Mouse (Mus musculus) intestine, embryonic 15.5 days (tissue): Measurements from ENCODE around the gene Apol7b. TPM values are rescaled to one million over a fixed set of nuclear protein-coding genes. Genes with fewer than 3 reads are reported as not detected.
"Not testable (repeated sequence)": the region's sequence is repeated elsewhere in the genome, so short reads cannot be mapped to it uniquely, and the experiment has no call there.

Experiments used
- ATAC-seq: fragments of 200-750 bp; cut with Nextera tagmentation; 2 replicates; pipeline ENCODE4 v1.8.0; 2017; ENCODE audit warnings: moderate TSS enrichment, moderate library complexity
- H3K27ac ChIP-seq: fragments of 300-500 bp; sonication (generic); 2 replicates; pipeline ENCODE4 v1.5.1; 2015; ENCODE audit warnings: mild to moderate bottlenecking, inconsistent platforms
- H3K27me3 ChIP-seq: fragments of 300-500 bp; sonication (generic); replicated peaks from 2 replicates; pipeline ENCODE4 v1.6.1; 2015; ENCODE audit warnings: inconsistent platforms
- H3K36me3 ChIP-seq: fragments of 300-500 bp; sonication (generic); 2 replicates; pipeline ENCODE4 v1.6.1; 2015; ENCODE audit warnings: inconsistent platforms
- H3K4me1 ChIP-seq: fragments of 300-500 bp; sonication (generic); replicated peaks from 2 replicates; pipeline ENCODE4 v1.6.1; 2015; ENCODE audit warnings: inconsistent platforms
- H3K4me2 ChIP-seq: fragments of 300-500 bp; sonication (generic); replicated peaks from 2 replicates; pipeline ENCODE4 v1.6.1; 2015; ENCODE audit warnings: mild to moderate bottlenecking, inconsistent platforms
- H3K4me3 ChIP-seq: fragments of 300-500 bp; sonication (generic); replicated peaks from 2 replicates; pipeline ENCODE4 v1.5.1; 2015; ENCODE audit warnings: inconsistent platforms
- H3K9ac ChIP-seq: fragments of 300-500 bp; sonication (generic); 2 replicates; pipeline ENCODE4 v1.6.1; 2015; ENCODE audit warnings: inconsistent platforms
- H3K9me3 ChIP-seq: fragments of 300-500 bp; sonication (generic); 2 replicates; pipeline ENCODE4 v1.6.1; 2016; ENCODE audit warnings: inconsistent platforms
- WGBS: fragments of 180-500 bp; shearing (Covaris S2); methylation state at CpG from one replicate; pipeline ENCODE4 v1.1.7; 2015; 5-methylcytosine and 5-hydroxymethylcytosine counted together
- polyA plus RNA-seq: library from polyadenylated mRNA; unstranded; fragments of >200 nt; fragmentation: Nextera tagmentation; extraction: Ambion mirVana; gene quantifications from 2 replicates; pipeline ENCODE4 v1.2.1, GENCODE M21; 2015

Apol7b gene
- polyA plus RNA-seq = 0.13 and 0.30 TPM in 2 replicates

DNA sequence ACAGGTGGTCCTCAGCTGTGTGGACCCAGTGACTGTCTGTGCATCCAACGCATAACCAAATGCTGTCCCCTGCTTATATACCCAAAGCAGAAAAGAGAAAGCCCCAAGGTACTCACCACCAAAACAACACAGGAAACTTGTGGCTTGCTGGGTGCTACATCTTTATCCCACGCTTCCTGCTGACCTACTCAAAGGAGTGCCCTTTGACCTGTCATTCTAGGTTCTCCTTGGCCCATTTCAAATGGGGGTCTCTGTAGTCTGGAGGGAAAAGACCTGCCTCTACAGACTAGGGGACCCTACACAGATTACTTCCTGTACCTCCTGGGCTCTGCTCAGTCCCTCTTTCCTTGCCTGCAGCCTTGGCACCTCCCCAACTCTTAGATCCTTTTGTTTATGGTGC lies at the start of gene Apol7b:
Gene Apol7b, minus strand, starts transcription at position 101 of the 400 bp plus-strand sequence.
- ATAC-seq = not testable (repeated sequence)
- WGBS = 91% methylated on average over 2 of the region's 2 CpGs

DNA sequence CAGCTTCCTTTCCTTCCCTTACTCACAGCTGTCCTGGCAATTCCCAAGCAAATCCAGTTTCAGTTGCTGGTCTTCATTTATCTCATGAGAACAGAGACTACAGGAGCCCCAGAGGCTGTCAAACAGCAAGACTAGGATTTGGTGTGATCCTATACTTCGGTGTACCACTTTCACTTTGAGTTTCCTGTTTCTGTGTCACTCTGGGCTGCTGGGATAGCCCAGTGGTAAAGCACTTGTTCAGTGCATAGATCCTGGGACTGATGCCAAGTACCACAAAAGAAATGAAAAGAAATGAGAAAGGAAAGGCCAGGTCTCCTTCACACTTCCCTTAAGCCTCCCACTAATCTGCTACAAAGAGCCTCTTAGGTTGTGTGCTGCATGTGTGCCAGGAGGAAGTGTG lies 47.4 kb upstream of the Apol7b start:
- not testable (repeated sequence) for ATAC-seq, H3K27me3 ChIP-seq, H3K27ac ChIP-seq, H3K9me3 ChIP-seq, H3K4me2 ChIP-seq, H3K4me3 ChIP-seq, H3K4me1 ChIP-seq, H3K36me3 ChIP-seq, H3K9ac ChIP-seq
- 75% methylated on average over 1 of the region's 1 CpGs for WGBS

More for the DNA sequence above, at the start of gene Apol7b:
- not testable (repeated sequence) for H3K9me3 ChIP-seq, H3K27ac ChIP-seq, H3K27me3 ChIP-seq, H3K4me1 ChIP-seq, H3K36me3 ChIP-seq, H3K4me2 ChIP-seq, H3K9ac ChIP-seq, H3K4me3 ChIP-seq

DNA sequence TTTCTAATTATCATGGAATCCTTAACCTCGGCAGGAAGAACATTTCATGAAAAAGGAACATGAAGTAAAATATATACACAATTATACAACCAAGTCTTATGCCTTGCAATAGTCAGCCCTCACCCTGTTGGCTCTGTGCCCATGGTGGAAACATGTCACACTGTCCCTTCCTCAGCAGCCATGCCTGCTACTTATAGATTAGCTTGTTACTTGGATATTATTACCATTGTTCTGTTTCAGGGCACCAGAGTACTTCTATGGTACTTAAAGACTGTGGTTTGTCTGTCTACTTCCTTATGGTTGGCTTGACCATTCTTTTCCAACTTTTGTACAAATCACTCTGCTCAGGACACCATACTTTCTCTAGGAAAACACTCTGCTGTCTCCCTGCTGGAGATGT lies 45.9 kb upstream of the Apol7b start:
- not testable (repeated sequence) for H3K4me3 ChIP-seq, H3K36me3 ChIP-seq, ATAC-seq, H3K4me2 ChIP-seq, H3K9ac ChIP-seq, H3K27me3 ChIP-seq, H3K27ac ChIP-seq, H3K9me3 ChIP-seq, H3K4me1 ChIP-seq
- no CpG with 5 or more reads among the region's 1 CpGs for WGBS

DNA sequence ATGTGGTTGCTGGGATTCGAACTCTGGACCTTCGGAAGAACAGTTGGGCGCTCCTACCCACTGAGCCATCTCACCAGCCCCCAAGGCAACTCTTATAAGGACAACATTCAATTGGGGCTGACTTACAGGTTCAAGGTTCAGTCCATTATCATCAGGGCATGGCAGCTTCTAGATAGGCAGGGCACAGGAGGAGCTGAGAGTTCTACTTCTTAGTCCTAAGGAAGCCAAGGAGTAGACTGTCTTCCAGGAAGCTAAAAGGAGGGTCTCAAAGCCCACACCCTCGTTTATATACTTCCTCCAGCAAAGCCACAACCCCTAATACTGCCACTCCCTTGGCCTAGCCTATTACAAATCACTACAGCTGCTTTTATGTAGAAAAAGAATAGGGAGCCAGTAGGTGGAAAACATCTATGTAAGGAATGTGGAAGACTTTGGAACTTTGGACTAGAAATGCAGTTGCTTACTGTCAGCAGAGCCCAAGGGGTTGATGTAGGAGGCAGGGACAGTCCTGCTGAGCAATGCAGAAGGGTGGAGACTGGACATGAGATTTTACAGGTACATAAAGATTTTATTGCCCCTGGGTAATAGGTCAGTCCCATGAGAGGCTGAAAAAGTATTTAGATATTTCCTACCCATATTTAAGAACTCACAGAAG lies 35.0 kb upstream of the Apol7b start:
- Histone ChIP-seq H3K36me3 (no peaks in the 10 kb centered on the region), H3K9me3 (no peaks in the 10 kb centered on the region), H3K27me3 (no peaks in the 10 kb centered on the region), H3K27ac (peak overlapping the region; percentile 79), H3K4me1 (0 out of 2 replicates have a peak, but pooled peaks cover 2% of the 10 kb centered on the region), H3K4me2 (peak overlapping the region; percentile 33; the same call in 1 of the 2 replicates), H3K4me3 (no peak overlapping the region), H3K9ac (no peak overlapping the region)
- WGBS = 59% methylated on average over 4 of the region's 4 CpGs
- ATAC-seq = peak; percentile 95

DNA sequence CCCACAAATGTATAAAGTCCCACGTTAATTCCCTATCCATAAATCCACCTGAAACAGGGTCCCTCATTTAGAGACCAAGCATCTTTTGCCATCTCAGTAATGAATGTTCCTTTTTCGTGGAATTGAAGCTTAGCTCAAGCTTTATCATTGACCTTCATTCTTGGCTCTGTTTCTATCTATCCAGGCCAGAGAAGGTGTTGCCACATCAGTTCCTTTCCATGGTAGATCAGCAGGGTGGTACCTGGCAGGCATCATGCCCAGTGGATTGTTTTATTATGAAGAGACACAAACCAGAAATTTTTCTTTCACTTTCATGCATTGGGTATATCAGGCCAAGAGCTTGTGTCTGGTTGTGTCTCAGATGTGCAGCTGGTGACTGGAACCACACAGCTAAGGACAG lies 29.4 kb upstream of the Apol7b start, which contains the start of gene Apol10a:
Gene Apol10a, plus strand, starts transcription at position 355 of the 400 bp plus-strand sequence.
- not testable (repeated sequence) for H3K4me3 ChIP-seq
- WGBS = 84% methylated on average over 2 of the region's 2 CpGs

DNA sequence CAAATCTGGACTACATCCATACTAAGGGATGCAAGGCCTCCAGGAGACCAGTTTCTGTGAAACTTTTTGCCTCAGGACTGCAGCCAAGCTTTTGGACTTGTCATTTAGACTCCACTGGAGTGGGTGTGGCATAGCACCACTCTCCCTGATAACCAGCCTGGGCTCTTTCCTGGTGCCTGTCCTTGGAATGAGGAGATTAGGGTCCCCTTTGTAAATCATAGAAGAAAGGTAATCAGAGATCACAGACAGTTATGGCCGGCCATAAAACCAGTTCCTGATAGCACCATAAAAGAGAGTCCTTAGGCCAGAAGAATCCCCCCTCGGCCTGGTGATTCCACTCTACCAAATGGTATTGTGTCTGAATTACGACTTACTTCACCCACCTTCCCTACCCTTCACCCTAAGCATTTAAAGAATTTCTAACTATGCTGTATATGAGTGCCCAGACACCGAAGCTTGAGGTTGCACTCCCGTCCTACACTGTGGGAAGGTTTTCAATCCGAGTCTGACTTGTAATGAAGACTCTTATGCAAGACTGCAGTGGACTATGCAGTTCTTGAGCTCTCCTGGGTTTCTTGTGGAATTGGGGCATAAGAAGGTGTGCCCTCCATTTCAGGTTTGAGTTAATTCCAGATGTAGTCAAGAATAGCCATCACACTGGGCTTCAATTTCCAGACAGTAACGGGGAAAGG lies 27.6 kb upstream of the Apol7b start:
- H3K4me2 ChIP-seq, H3K4me1 ChIP-seq, H3K27me3 ChIP-seq, H3K36me3 ChIP-seq, H3K27ac ChIP-seq, H3K9ac ChIP-seq, H3K4me3 ChIP-seq, H3K9me3 ChIP-seq: not testable (repeated sequence)
- 35% methylated on average over 7 of the region's 7 CpGs for WGBS
- ATAC-seq = peak; percentile 91

More for the DNA sequence above, 29.4 kb upstream of the Apol7b start, which contains the start of gene Apol10a:
- not testable (repeated sequence) for H3K9ac ChIP-seq, H3K4me2 ChIP-seq, H3K4me1 ChIP-seq, H3K27ac ChIP-seq, H3K27me3 ChIP-seq, ATAC-seq, H3K9me3 ChIP-seq, H3K36me3 ChIP-seq

DNA sequence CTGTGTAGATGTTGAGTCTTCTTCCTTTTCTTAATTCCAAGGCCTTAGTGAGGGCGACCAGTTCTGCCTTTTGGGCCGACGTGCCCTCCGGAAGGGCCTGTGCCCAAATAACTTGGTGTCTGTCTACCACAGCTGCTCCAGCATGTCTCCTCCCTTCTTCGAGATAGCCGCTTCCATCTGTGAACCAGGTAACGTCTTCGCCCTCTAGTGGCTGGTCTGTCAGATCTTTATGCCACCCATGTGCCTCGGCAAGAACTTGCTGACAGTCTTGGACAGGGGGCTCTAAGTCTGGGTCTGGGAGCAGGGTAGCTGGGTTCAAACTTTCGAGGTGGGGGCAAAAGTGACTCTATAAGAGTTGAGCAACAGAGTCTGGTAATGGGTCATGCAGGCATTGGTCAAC lies 2.6 kb upstream of the Apol7b start:
- not testable (repeated sequence) for H3K36me3 ChIP-seq, H3K4me3 ChIP-seq, H3K4me1 ChIP-seq, H3K9ac ChIP-seq, H3K27ac ChIP-seq, H3K9me3 ChIP-seq, ATAC-seq, H3K27me3 ChIP-seq, H3K4me2 ChIP-seq
- 52% methylated on average over 10 of the region's 10 CpGs for WGBS

DNA sequence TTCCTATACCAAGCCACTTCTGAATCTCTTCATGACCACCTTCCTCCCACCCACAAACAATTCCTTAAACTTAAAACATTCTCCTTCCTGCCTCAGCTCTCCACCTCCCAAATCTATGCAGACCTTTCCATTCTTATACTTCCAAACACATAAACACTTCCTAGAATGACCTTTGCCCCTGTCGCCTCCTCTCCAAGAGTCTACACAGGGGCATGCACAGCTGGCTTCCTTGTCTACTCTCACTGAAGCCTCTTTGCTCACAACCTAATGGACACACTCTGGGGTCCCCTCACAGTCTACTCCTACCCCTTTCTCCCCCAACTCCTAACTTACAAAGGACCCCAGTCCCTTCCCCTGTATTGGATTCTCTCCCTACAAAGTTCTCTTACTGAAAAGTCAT lies 1.6 kb downstream of the Apol7b start:
- not testable (repeated sequence) for H3K4me3 ChIP-seq, H3K27me3 ChIP-seq, H3K9me3 ChIP-seq, H3K9ac ChIP-seq, H3K4me2 ChIP-seq, H3K4me1 ChIP-seq, H3K36me3 ChIP-seq, H3K27ac ChIP-seq
- WGBS = 61% methylated on average over 1 of the region's 1 CpGs
- ATAC-seq = peak; percentile 34; the same call in 1 of the 2 replicates

DNA sequence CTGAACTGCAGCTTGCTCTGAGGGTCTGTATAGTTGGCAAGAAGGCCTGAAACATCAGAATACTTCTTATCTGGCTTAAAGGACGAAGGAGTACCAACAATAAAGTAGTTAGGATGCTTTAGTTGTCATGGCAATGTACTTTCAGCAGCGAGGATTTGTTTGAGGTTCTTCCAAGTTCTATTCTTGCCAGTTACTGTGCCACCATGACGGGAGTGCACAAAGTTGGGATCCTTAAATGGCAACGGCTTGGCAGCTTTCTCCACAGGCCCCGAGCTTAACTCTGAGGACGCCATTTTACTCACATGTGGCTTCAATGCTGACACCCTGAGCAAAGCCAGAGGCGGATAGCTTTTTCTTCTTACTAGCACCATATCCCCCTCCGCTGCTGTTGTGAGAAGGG lies 2.5 kb downstream of the Apol7b start:
- not testable (repeated sequence) for H3K36me3 ChIP-seq, H3K27me3 ChIP-seq
- 79% methylated on average over 8 of the region's 8 CpGs for WGBS

DNA sequence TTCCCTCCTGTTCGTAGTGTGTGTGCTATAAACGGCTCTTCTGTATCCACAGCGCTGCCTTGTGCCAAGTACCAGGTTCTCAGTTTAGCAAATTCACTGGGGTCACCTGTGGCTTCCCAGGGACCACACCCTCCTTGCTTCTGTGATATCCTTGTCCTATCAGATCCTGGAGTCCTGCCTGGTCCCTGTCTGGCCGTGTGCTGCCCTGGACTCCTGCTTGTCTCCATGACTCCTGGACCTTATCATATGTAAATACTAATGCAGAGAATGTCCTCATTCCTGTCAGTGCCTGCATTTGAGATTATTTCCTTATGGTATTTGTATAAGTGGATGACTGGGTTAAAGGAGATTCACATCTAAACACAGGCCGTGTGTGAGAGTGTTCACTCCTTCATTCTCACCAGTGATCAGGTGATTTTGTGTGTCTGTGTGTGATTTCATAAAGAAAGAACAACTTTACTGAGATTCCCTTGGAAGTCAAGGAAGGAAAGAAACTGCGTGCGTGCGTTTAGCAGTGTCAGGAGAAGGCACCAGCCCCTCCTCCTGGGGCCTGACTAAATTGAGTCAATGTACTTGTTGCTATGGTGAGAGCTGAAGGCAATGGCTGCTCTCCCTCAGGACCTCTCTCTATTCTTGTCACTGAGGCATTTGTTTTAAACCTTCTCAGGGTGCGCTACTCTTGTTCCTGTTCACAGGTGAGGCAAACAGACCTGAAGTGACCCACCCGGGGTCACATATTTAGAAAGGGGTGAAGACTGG lies 18.4 kb downstream of the Apol7b start:
- H3K27me3 ChIP-seq, H3K4me2 ChIP-seq, H3K27ac ChIP-seq, H3K9me3 ChIP-seq, H3K36me3 ChIP-seq, H3K4me3 ChIP-seq, H3K9ac ChIP-seq, H3K4me1 ChIP-seq: not testable (repeated sequence)
- 45% methylated on average over 8 of the region's 10 CpGs for WGBS
- peak; percentile 97 for ATAC-seq

More for the DNA sequence above, 2.5 kb downstream of the Apol7b start:
- not testable (repeated sequence) for H3K9me3 ChIP-seq, H3K4me1 ChIP-seq, H3K4me2 ChIP-seq, ATAC-seq, H3K9ac ChIP-seq, H3K27ac ChIP-seq, H3K4me3 ChIP-seq

DNA sequence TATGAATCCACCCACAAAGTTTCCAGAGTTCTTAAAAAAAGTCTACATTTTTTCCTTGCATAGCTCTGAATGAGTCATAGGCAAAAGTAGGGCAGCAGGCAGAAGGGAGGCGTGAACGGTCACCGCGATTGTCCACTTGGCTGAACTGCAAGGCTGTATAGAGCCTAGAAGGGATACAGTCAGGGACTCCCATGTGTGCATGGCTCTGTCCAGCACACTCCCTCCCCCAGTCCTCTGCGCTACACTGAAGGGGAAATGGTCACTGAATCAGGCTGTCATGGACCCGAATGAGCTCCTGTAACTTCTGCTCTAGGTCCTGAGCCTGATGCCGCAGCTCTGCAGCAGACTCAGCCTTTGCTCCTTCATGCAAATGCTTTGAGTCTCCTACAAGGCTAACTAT lies 24.4 kb downstream of the Apol7b start:
- 59% methylated on average over 4 of the region's 7 CpGs for WGBS
- not testable (repeated sequence) for ATAC-seq

DNA sequence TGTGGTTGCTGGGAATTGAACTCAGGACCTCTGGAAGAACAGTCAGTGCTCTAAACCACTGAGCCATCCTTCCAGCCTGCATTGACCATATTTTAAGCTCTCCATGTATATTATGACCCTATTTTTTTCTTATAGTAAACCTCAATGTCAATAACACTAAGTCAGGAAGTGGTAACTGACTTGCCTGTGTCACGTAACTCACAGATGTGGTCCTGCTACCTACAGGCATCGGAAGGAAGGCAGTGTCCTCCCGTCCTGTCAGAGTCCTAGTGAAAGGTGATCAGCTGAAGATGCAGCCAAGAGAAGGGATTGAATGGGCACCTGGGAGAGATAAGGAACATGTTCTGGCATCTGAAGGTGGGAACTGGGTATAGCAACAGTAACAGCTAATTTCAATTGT lies 27.6 kb downstream of the Apol7b start:
- H3K9me3 ChIP-seq, H3K27ac ChIP-seq, H3K4me3 ChIP-seq, H3K9ac ChIP-seq, ATAC-seq, H3K4me1 ChIP-seq, H3K4me2 ChIP-seq, H3K27me3 ChIP-seq, H3K36me3 ChIP-seq: not testable (repeated sequence)
- no CpG with 5 or more reads among the region's 3 CpGs for WGBS

More for the DNA sequence above, 24.4 kb downstream of the Apol7b start:
- H3K9me3 ChIP-seq, H3K36me3 ChIP-seq, H3K4me1 ChIP-seq, H3K27me3 ChIP-seq, H3K4me3 ChIP-seq, H3K4me2 ChIP-seq, H3K27ac ChIP-seq, H3K9ac ChIP-seq: not testable (repeated sequence)
